Mouse (Mus musculus) lung, postnatal 25 days (tissue): Measurements from ENCODE around the gene Celsr3.

Source experiments
- DNase-seq: peaks from one replicate; pipeline ENCODE4 v3.0.0; 2022; ENCODE audit warnings: low spot score

Celsr3 gene

DNA sequence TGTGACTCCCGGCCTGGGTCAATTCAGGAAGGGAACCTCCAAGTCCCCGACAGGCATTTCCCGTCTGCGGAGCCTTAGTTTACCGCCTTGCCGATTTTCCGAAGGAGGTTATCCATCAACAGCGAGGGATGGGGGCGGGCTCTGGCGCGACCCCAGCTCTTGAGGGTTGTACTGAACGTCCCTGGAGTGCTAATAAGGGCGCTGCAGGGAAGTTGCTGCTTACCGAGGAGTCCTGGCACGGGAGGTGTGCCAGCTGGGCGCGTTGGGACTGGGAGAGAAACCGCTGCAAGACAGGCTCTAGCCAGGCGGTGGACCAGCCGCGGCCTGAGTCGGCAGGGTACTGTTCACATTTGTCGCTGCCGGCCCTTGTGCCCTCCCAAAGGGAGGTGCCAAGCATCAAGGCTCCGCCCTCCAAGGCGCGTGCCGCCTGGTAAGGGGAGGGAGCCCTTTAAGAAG, 28.1 kb downstream of the Celsr3 start:
- DNase-seq = peak; percentile 90

DNA sequence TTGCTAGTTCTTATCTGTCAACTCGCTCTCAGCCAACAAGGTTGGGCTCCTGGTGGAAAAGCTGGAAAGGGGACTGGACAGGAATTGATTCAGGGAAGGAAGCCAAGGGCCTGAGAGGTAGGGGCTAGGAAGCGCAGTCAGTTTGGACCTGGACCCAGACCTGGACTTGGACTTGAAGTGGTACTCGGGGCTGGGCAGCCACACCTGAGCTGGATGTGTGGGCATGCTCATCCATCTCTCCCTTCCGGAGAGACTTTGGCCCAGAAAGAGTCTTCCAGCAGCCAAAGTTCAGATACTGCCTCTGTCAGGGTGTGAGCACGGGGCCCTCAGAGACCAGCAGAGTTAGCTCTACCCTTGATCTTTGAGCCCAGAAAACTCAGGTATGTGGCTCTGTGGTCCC, 29.2 kb downstream of the Celsr3 start:
- DNase-seq = no peak

GRCm38 (mm10) chr9:108858792-108859527, 32.8 kb downstream of the Celsr3 start:
- DNase-seq = no peak
